Mouse (Mus musculus): ENCODE results near the gene Nudt15. TPM values are rescaled to one million over a fixed set of nuclear protein-coding genes. Genes with fewer than 3 reads are reported as not detected.

The Nudt15 gene
- polyA plus RNA-seq, 1 experiment = 0.01 TPM

DNA sequence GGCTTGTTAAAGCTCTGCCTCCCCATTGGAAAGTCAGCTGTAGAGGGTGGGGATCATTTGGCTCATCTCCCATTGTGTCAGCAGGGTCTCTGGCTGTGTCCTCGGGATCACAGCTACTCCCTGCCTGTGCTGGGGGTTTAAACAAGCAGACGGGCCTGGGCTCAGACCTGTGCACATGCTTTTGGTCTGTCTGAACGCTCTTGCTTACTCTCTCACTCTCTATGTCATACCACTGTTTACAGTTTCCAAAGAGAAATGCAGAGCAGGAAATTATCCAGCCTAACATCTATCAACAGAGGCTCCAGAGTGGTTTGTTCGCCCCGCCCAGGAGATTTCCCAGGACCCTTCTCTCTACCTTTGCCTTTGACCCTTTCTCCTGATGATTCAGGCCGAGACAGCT, 46.3 kb downstream of the Nudt15 start:
- H3K4me3 ChIP-seq (replicated peaks) = no peak overlapping the region
- H3K9me3 ChIP-seq (ENCODE audit: control insufficient read depth, low read length) = no peaks in the 10 kb centered on the region
- H3K27me3 ChIP-seq (ENCODE audit: control insufficient read depth) = no peaks in the 10 kb centered on the region
- peaks cover 4% of the 10 kb centered on the region for H3K4me1 ChIP-seq (ENCODE audit: control insufficient read depth)
- no peak for TF ChIP-seq GATA1 (IDR thresholded peaks at IDR 0.05; ENCODE audit: low read length)
- no peak for TF ChIP-seq TAL1 (IDR thresholded peaks at IDR 0.05; ENCODE audit: low read length)
- no peaks in the 10 kb centered on the region for H3K36me3 ChIP-seq (ENCODE audit: control insufficient read depth)

GRCm38 (mm10) chr14:73501283-73501682, 46.8 kb downstream of the Nudt15 start:
- no peaks in the 10 kb centered on the region for H3K27me3 ChIP-seq (ENCODE audit: control insufficient read depth)
- no peak overlapping the region for H3K4me3 ChIP-seq (replicated peaks)
- peaks cover 4% of the 10 kb centered on the region for H3K4me1 ChIP-seq (ENCODE audit: control insufficient read depth)
- no peaks in the 10 kb centered on the region for H3K9me3 ChIP-seq (ENCODE audit: control insufficient read depth, low read length)
- no peak for TF ChIP-seq TAL1 (IDR thresholded peaks at IDR 0.05; ENCODE audit: low read length)
- H3K36me3 ChIP-seq (ENCODE audit: control insufficient read depth) = no peaks in the 10 kb centered on the region

GRCm38 (mm10) chr14:73495753-73496152, 52.3 kb downstream of the Nudt15 start:
- H3K4me3 ChIP-seq (replicated peaks) = no peak overlapping the region
- H3K4me1 ChIP-seq (ENCODE audit: control insufficient read depth) = no peaks in the 10 kb centered on the region; the same call in 1 of the 2 replicates
- H3K9me3 ChIP-seq (ENCODE audit: control insufficient read depth, low read length) = no peaks in the 10 kb centered on the region
- no peaks in the 10 kb centered on the region for H3K36me3 ChIP-seq (ENCODE audit: control insufficient read depth)
- no peaks in the 10 kb centered on the region for H3K27me3 ChIP-seq (ENCODE audit: control insufficient read depth)
- TF ChIP-seq TAL1 (IDR thresholded peaks at IDR 0.05; ENCODE audit: low read length) (no peak), GATA1 (IDR thresholded peaks at IDR 0.05; ENCODE audit: low read length) (no peak)

DNA sequence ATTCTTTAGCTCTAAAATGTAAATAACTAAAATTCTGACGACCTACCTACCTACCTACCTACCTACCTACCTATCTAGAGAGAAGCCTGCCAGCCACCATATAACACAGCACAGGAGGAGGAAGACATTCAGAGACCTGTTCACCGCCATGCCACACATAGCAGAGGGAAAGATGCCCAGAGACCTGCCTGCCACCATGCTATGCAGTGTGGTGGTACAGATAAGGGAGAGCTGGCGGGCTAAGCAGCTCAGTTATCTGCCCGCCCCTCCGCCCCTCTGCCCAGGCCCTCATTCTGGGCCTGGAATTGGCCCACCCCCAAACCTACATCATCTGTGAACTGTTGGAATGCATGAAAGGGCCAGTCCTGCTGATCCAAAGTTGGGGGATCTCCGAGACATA, 53.9 kb downstream of the Nudt15 start:
- no peak overlapping the region for H3K4me3 ChIP-seq (replicated peaks)
- H3K9me3 ChIP-seq (ENCODE audit: control insufficient read depth, low read length) = no peaks in the 10 kb centered on the region
- no peak for TF ChIP-seq TAL1 (IDR thresholded peaks at IDR 0.05; ENCODE audit: low read length)
- TF ChIP-seq GATA1 (IDR thresholded peaks at IDR 0.05; ENCODE audit: low read length) = no peak
- H3K27me3 ChIP-seq (ENCODE audit: control insufficient read depth) = no peaks in the 10 kb centered on the region
- H3K4me1 ChIP-seq (ENCODE audit: control insufficient read depth) = no peaks in the 10 kb centered on the region; the same call in 1 of the 2 replicates
- no peaks in the 10 kb centered on the region for H3K36me3 ChIP-seq (ENCODE audit: control insufficient read depth)

- H3K36me3 ChIP-seq (ENCODE audit: control insufficient read depth) = no peaks in the 10 kb centered on the region
- no peaks in the 10 kb centered on the region for H3K9me3 ChIP-seq (ENCODE audit: control insufficient read depth, low read length)
- TF ChIP-seq GATA1 (IDR thresholded peaks at IDR 0.05; ENCODE audit: low read length) = no peak
- no peak for TF ChIP-seq TAL1 (IDR thresholded peaks at IDR 0.05; ENCODE audit: low read length)
- no peaks in the 10 kb centered on the region for H3K27me3 ChIP-seq (ENCODE audit: control insufficient read depth)
- no peaks in the 10 kb centered on the region; the same call in 1 of the 2 replicates for H3K4me1 ChIP-seq (ENCODE audit: control insufficient read depth)
- H3K4me3 ChIP-seq (replicated peaks) = no peak overlapping the region
Measured at GRCm38 (mm10) chr14:73493356-73493755, 54.7 kb downstream of the Nudt15 start.

DNA sequence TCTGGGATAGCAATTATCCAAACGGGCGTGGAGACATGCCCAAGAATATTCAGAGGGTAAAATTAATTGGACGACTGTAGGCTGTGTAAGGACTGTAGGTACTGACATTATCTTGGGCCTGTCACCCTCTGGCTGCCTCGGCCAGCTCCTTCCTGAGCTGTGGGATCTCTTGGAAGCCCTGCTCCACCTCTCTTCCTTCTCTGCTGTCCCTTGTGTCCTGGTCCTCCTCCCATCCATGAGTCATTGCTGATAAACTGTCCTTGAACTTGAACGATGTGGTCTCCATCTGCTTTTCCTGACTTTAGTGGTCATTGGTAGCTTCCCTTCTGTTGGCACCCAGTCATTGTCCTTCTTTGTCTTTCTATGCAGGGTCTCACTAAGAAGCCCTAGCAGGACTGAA, 61.4 kb downstream of the Nudt15 start:
- no peaks in the 10 kb centered on the region for H3K27me3 ChIP-seq (ENCODE audit: control insufficient read depth)
- TF ChIP-seq TAL1 (IDR thresholded peaks at IDR 0.05; ENCODE audit: low read length) (no peak), GATA1 (IDR thresholded peaks at IDR 0.05; ENCODE audit: low read length) (no peak)
- no peaks in the 10 kb centered on the region for H3K36me3 ChIP-seq (ENCODE audit: control insufficient read depth)
- H3K9me3 ChIP-seq (ENCODE audit: control insufficient read depth, low read length) = no peaks in the 10 kb centered on the region
- H3K4me3 ChIP-seq (replicated peaks) = no peak overlapping the region
- H3K4me1 ChIP-seq (ENCODE audit: control insufficient read depth) = no peaks in the 10 kb centered on the region

DNA sequence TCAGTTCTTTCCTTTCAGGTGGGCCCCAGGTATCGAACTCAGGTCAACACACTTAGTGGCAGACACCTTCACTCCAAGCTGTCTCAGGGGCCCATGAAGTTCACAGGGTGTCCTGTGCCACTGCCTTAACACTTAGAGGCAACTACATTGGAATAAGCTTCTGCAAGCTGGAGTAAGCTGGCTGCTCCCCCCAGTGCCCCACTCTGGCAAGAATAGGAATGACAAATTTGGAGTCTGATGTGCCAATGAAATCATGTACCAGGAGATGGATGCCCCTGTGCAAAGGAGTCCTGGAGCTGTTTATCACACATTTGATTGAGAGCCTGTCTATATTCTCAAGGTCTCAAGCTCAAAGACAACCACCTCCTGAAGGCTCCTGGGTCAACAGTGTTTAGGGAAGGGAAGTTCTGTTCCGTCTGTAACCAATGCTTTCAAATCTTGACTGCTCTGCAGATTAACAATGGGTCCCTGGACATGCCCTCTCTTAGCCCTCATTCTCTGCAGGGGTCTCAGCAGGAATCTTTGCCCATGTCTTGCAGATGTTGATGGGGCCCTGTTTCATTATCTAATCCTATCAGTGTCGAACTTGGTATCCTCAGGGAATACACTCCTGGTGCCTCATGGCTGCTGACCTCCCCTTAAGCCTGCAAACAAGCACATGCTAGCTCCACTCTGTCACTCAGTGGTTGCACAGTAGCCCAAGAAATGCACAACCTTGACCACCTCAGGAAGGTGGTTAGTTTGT, 63.5 kb downstream of the Nudt15 start:
- Histone ChIP-seq H3K4me1 (ENCODE audit: control insufficient read depth) (no peaks in the 10 kb centered on the region), H3K9me3 (ENCODE audit: control insufficient read depth, low read length) (no peaks in the 10 kb centered on the region), H3K36me3 (ENCODE audit: control insufficient read depth) (no peaks in the 10 kb centered on the region), H3K27me3 (ENCODE audit: control insufficient read depth) (no peaks in the 10 kb centered on the region), H3K4me3 (replicated peaks) (no peak overlapping the region)
- TF ChIP-seq TAL1 (IDR thresholded peaks at IDR 0.05; ENCODE audit: low read length) = no peak
- no peak for TF ChIP-seq GATA1 (IDR thresholded peaks at IDR 0.05; ENCODE audit: low read length)

GRCm38 (mm10) chr14:73483516-73484229, 64.4 kb downstream of the Nudt15 start:
- H3K36me3 ChIP-seq (ENCODE audit: control insufficient read depth) = no peaks in the 10 kb centered on the region
- no peaks in the 10 kb centered on the region for H3K27me3 ChIP-seq (ENCODE audit: control insufficient read depth)
- H3K4me3 ChIP-seq (replicated peaks) = no peak overlapping the region
- no peaks in the 10 kb centered on the region for H3K4me1 ChIP-seq (ENCODE audit: control insufficient read depth)
- TF ChIP-seq GATA1 (IDR thresholded peaks at IDR 0.05; ENCODE audit: low read length) = no peak
- TF ChIP-seq TAL1 (IDR thresholded peaks at IDR 0.05; ENCODE audit: low read length) = no peak
- no peaks in the 10 kb centered on the region for H3K9me3 ChIP-seq (ENCODE audit: control insufficient read depth, low read length)

- H3K27me3 ChIP-seq (ENCODE audit: control insufficient read depth) = no peaks in the 10 kb centered on the region
Measured at GRCm38 (mm10) chr14:73479771-73480170, 68.3 kb downstream of the Nudt15 start.

More at GRCm38 (mm10) chr14:73479771-73480170, 68.3 kb downstream of the Nudt15 start:
- no peak for TF ChIP-seq GATA1 (IDR thresholded peaks at IDR 0.05; ENCODE audit: low read length)
- TF ChIP-seq TAL1 (IDR thresholded peaks at IDR 0.05; ENCODE audit: low read length) = no peak
- Histone ChIP-seq H3K9me3 (ENCODE audit: control insufficient read depth, low read length) (no peaks in the 10 kb centered on the region), H3K4me3 (replicated peaks) (no peak overlapping the region), H3K36me3 (ENCODE audit: control insufficient read depth) (no peaks in the 10 kb centered on the region), H3K4me1 (ENCODE audit: control insufficient read depth) (no peaks in the 10 kb centered on the region)

Measured in erythroblast, embryonic 14.5 days (primary cell).